Mouse (Mus musculus) retina, postnatal 1 day (tissue): ENCODE measurements at regions not wholly inside any gene's neighbourhood (a gene's known extent, or its start where the extent isn't known, plus 50 kb on each side); places are given as distances from the start of the nearest gene placed in this dataset.

Experiments
- DNase-seq: peaks from one replicate; pipeline ENCODE4 v3.0.0-alpha.2; 2012

- no peak for DNase-seq
Measured at GRCm38 (mm10) chr2:148558365-148558764, 114.0 kb upstream of the Nxt1 start.

DNA sequence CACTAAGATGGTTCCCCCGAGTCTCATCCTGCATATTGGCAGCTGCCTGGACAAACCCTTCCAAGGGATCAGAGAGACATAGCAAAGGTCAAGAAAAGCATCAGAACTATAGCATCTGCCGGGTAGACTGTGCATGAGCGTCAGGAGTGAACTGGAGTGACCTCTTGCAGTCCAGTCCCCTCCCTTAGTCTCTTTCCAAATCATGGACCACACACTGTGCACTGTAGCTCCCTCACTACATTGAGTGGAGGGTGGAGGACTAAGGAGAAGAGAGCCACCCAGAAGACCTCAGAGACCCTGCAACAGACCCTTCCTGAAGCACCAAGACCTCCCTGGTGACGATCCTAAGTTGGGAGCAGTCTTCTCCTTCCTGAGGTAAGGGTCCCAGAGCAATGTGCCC lies 107.8 kb upstream of the Cd93 start:
- no peak for DNase-seq

- DNase-seq = no peak
Measured at GRCm38 (mm10) chr2:148549618-148550017, 106.3 kb upstream of the Cd93 start.

DNA sequence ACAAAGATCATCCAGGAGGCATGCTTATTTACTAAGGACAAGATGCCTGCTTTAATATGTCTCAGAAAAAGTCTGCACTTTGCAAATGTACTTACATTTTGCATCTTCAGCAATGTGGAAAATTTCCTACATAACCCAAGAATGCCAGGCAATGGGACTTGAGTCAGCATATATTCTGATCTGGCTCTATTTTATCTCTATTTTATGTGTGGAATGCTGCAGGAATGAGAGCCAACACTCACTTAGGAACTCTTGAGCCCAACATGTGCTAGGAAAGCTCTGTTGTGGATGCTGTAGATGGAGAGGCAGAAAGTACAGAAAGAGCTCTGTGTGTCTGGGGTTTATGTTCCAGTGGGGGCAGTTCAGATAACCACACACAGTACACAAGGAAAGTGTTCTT lies 99.0 kb upstream of the Cd93 start:
- DNase-seq = no peak

- DNase-seq = no peak
Measured at GRCm38 (mm10) chr2:148537914-148538510, 94.6 kb upstream of the Cd93 start.

- DNase-seq = no peak
Measured at GRCm38 (mm10) chr2:148537251-148537650, 93.9 kb upstream of the Cd93 start.

DNA sequence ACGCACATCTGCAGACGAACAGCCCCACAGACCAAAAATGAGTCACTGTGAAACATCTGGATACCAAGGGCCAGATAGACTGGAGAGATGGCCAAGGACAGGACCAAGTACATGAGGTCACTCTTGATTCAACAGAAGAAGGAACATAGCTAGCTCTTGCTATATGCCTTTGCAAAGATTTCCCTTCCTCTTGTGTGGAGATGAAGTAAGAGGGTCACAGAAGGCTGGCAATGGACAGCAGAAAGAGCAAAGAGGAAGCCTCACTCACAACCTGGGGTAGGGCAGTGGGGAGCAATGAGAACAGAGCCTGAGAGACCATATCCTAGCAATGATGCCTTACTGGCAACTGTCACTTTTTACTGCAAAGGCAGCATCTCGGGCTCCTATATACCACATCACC lies 93.2 kb upstream of the Cd93 start:
- no peak for DNase-seq

- no peak for DNase-seq
Measured at GRCm38 (mm10) chr2:148535562-148536180, 92.3 kb upstream of the Cd93 start.

- DNase-seq = no peak
Measured at GRCm38 (mm10) chr2:148532051-148532450, 88.7 kb upstream of the Cd93 start.

DNA sequence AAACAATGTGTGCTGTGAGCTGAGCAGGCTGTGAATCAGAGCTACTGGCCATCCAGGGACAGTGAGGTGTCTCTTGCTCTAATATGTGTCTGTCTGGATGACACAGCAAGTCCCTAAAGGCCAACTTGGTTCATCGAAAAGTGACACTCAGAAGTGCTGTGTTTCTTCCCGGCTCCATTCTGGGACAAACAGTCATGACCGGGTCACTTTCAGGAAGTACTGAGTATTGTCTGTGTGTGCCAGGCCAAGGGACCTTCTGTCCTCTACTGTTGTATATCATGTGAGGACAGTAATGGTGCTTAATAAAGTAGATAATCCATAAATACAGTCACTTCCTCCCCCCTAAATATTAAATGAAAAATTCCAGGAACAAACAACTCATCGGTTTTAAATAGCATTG lies 87.2 kb upstream of the Cd93 start:
- no peak for DNase-seq

DNA sequence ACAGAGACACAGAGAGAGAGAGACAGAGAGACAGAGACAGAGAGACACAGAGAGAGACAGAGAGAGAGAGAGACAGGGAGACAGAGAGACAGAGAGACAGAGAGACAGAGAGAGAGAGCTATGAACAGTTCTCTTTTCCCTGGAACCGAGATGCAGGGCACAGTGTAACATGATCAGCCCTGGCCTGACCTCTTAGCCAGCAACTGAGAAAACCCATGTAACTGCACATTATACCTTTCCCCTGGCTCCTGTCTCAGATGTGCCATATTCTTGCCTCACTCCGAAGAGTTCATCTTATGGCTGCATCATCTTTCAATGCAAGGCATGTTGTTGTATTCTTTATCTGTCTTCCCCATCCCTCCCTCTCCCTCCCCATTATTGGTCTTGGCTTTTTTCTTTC lies 86.5 kb upstream of the Cd93 start:
- no peak for DNase-seq

- DNase-seq = no peak
Measured at GRCm38 (mm10) chr2:148527755-148528154, 84.4 kb upstream of the Cd93 start.

DNA sequence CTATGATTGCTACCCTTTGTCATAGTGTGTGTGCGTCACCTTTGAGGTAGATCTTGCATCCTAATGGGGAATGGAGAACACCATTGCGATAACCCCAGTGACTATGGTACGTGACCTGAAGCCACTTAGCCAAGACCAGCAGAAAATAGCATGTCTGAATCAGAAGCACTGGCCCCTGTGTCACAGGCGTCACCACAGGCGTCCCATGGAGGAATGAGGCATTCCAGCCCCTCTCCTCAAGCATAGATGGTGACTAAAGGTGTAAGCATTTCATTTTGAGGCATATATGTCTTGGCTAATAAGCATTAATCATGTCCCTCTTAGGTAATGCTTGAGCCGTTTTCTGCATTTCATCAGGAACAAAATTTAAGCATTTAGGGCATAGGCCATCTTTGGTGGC lies 82.1 kb upstream of the Cd93 start:
- DNase-seq = no peak

GRCm38 (mm10) chr2:148523401-148523800 lies 80.0 kb upstream of the Cd93 start:
- no peak for DNase-seq

- no peak for DNase-seq
Measured at GRCm38 (mm10) chr2:148522936-148523335, 79.6 kb upstream of the Cd93 start.

DNA sequence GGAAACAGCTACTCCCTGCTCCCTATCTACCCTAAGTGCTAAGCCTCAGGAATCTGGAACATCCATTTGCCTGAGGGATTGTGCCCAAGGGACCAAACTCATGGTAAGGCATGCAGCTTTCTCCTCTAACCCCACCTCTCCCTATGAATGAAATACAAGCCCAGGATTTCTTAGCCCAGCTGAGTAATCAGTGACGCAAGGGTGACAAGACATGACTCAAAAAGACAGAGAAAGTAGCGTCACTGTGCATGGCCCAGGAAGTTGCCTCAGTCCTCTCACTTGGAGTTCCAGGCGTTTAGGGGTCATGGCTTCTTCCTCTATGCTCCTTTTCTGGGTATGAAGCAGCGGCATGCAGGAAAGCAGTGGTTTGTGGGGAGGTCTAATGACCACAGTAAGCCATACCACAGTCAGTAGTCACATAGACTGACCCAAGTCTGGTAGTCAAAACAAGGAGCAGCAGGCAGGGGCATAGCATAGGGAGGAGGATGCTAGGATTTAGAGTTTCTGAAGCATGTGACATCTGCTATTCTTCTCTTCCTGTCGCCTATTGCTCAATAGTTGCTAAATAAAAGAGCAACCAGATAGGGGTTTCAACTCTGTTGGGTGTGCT lies 78.7 kb upstream of the Cd93 start:
- no peak for DNase-seq

DNA sequence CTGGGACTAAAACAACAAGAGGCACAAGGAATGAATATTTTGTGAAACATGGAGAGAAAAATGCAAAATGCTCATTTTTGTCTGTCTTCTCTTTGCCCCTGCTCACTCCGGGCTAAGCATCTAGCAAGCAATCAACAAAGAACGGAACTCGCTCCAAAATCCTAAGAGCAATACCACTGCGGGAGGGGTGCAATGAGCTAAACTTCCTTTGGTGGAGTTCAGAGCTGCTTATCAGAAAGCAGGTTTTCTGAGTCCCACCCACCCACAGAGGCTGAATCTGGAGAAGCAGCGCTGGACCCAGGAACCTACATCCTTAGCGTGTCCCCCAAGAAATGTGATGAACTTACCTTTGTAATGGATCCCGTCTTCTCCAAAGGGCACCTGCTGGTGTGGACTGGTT lies 76.9 kb upstream of the Cd93 start:
- no peak for DNase-seq

- no peak for DNase-seq
Measured at GRCm38 (mm10) chr2:148519689-148520290, 76.4 kb upstream of the Cd93 start.

DNA sequence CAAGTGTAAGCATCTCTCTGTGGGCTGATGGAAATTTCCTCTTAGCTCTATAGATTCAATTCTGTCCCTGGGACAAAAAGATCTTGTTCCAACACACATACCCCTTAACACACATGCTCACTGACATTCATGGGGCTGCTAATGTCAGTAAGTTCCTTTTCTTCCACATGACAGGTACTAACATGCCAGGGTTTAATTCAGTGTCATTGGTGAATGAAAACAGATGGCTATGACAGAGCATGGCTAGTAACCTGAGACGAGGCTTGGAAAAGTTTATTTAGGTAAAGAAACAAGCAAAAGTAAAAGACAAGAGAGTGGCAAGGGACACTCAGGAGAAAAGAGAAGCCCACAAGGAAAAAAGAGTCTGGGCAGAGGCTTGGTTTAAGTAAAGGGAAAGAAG lies 74.5 kb upstream of the Cd93 start:
- DNase-seq = no peak

- DNase-seq = no peak
Measured at GRCm38 (mm10) chr2:148510008-148510681, 66.8 kb upstream of the Cd93 start.

DNA sequence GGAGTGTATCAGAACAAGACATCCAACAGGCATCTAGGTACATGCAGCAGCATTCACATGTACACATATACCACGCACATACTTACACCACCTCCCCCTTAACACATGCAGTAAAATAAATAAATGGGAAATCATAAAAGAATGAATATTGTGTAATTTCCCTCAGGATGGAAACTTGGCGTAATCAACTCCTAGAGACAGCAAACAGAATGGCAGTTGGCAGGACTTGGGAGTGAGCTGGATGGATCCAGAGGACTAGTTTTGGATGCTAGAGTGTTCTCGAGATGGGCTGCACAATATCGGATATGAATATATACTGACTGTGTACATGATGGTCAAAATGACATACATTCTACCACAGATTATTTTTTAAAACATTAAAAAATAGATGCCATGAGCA lies 66.0 kb upstream of the Cd93 start:
- DNase-seq = no peak

GRCm38 (mm10) chr2:148507523-148507922 lies 64.2 kb upstream of the Cd93 start:
- no peak for DNase-seq

DNA sequence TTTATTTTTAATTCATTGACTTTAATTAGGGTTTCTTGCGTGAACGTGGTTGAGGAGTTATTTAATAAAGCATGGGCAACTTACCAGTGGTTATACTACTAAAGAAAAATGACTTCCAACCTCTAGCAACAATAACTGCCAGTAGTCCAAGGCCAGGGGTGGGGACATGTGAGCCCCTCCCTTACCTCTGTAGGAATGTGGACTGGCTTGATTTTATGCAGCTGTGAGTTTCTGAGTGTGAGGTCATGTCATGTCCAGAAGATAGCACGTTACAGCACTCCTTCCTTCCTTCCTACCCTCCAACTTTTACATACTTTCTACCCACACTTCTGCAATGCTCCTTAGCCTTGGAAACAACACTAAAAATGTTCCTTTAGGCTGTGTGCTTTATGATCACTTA lies 63.6 kb upstream of the Cd93 start:
- no peak for DNase-seq

- DNase-seq = no peak
Measured at GRCm38 (mm10) chr2:148505651-148506050, 62.3 kb upstream of the Cd93 start.
